Mouse (Mus musculus): ENCODE results near the gene Cfl1.

- TF ChIP-seq CTCF (IDR thresholded peaks at IDR 0.05; ENCODE audit: low read depth, low read length) (no peak), POLR2AphosphoS5 (IDR thresholded peaks at IDR 0.05; ENCODE audit: insufficient replicate concordance, low read depth, low read length) (no peak), TAL1 (conservative IDR thresholded peaks at IDR 0.05; ENCODE audit: low read depth, low read length) (no peak)
Observed at GRCm38 (mm10) chr19:5445747-5446146, 44.5 kb upstream of the Cfl1 start.

All from G1E (cell line).